Mouse (Mus musculus) retina, embryonic 14.5 days (tissue): Measurements from ENCODE around the gene Tnnt1.

Experiments
- DNase-seq: peaks from one replicate; pipeline ENCODE4 v3.0.0-alpha.2; 2015; ENCODE audit warnings: low spot score

The Tnnt1 gene

DNA sequence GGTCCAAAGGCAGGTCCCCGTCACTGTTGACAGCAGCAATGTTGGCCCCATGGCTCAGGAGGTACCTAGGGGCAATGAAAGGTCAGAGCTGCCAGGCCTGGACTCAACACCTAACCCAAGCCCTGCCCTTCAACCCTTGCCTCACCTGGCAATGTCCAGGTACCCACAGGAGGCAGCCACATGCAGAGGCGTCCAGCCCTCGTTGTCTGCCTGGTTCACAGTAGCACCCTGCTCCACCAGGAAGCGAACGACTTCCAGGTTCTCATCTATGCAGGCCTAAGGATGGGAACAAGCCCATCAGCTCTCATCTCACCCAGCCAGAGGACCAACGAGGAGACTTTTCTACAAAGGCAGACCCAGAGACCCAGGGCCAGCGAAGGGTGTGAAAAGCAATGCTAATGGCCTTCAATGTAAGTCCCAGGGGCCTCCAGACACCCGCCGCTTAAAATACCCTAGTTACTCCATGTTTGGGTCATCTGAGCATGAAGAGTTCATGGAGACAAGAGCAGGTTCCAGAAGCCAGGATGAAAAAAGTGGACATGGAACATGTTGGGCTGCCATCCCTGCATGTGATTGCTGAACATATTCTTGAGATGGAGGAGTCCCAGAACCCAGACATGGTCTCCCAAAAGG, 18.8 kb downstream of the Tnnt1 start:
- DNase-seq: no peak

DNA sequence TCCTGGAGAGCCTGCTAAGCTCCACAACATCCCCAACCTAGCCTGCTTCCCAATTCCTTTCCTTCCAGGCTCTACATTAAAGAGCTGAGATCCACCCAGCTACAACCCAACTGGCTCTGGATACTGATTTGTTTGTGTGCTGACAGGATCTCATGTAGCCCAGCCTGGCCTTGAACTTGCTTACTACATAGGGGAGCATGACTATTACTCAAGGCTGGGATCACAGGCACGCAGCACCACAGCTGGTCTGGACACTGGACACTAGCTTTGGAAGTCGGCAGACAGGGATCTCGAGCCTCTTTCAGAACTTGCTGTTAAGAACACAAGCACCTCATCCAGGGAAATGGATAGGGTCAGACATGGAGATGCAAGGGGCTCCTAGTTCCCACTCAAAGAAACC, 19.7 kb downstream of the Tnnt1 start:
- no peak for DNase-seq

DNA sequence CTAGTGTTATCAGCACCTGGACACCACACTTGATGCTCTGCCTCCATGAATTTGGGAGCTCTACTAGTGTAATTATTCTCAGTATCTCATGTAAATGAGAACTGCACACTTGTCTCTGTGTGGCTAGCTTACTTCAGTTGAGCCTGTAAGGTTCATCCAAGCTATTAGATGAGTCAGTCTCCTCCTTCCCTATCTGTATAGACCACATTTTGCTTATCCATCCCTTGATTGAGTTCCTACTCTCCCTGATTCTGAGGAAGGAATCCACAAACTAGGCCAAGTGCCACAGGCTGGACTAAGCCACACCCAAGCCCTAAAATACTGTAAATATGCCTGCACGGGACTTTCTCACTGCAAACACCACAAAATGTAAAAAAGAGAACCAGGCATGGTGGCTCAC, 22.2 kb downstream of the Tnnt1 start:
- DNase-seq: no peak

DNA sequence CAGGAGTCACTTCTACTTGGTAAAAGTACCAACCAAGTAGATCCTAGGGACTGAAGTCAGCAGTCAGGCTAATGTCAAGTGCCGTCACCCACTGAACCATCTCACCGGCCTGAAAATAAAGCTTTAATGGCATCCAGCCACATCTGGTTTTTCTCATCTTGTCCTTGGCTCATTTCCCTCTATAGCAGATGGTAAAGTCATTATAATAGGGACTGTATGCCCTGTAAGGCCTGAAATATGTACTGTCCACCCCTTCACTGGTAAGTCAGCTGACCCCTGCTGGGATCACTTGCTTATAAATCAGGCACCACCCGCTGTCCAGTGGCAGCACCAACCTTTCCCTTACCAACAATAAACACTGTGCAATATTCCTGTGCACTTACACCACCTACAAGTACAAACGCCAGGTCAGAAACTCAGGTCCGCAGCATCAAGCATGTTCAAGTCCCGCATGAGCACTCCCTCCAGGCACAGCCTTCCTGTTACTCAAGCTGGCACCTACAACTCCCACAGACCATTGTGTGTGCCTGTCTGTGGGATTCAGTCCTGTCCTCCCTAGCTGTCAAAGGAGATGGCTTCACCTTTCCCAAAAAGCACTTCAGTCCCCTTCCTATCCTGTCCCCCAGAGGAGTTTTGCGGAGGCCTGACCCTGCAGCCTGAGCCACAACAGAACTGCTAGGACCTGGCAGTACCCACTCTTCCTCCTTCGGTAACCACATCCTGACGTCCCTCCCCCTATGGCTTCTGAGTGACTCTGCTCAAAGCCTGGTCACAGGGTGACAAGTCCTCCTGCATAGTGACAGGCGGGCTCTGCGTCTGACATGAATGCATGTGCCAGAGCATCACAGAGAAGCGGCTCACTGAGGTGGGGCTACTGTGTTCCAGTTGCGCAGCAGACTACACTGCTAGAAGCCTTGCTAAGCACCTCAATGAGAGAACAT, 23.6 kb downstream of the Tnnt1 start:
- DNase-seq: no peak

DNA sequence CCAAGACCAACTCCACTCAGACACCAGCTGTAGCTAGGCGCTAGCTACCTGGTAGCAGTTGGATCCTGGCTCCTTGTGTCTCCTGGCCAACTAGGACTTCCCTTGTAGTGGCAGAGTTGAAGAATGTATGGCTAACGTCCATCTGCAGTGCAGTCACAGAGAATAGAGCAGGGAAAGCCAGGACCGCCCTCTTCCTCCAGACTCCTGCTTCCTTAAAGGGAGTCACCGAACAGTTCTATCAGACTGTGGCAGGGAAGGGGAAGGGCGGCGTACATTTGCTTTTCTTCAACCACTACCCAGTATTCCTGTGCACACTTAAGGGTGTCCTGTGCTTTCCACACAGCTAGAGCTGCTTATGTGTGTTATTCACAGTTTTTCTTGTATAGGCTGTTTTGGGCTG, 24.9 kb downstream of the Tnnt1 start:
- no peak for DNase-seq

DNA sequence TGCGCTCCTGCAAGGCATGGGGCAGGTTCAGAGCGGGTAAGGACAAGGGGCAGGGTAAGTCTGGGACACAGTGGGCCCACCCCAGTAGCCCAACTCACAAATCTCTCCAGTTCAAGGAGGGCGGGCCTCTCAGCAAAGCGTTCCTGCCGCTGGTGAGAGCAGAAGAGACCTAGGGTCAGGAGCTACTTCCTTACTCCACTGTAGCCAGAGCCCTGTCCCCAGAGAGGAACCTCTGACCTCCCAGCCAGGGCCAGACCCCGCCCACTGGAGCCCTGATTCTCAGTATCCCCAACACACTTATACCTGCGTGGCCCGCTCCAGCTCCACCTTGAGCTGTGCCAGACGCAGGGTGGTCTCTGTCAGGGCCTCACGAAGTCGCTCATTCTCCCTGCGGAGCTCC, 33.9 kb downstream of the Tnnt1 start:
- DNase-seq: no peak

DNA sequence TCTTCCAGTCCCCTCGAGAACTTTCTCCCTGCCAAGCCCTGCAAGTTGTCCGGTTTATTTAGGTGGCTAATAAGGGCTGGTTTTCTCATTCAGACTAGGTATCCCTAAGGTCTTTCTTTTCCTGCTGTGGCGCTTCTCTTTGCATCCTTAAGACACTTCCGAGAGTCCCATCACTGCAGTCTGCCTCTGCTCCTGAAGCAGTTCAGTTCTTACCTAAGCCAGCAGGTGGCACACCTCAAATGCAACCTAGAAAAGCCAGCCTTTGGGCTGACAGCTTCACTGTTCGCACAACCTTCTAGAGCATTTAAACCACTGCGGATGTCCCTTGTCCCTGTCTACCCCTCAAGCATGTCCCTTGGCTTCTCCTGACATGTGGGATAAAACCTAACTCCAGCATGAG, 36.5 kb downstream of the Tnnt1 start:
- DNase-seq: peak; percentile 68

DNA sequence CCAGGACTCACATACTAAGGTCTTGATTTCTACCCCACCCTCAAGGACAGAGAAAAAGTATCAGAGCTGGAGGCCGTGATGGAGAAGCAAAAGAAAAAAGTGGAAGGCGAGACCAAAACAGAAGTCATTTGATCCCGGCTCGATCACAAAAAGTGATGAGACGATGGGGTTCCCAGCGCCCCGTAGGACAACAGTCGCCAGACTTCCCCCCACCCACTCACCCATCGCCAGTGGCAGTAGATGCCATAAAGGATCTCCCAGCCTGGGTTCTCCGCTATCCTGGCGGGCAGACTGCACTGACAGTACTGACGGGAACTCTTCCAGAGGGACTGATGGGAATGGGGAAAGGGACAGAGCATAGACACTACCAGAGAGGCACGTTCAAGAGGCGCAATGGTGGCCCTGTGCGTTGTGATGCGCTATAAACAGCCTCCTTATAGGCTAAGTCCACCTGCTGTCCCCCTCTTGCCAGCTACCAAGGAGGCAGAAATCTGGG, 37.3 kb downstream of the Tnnt1 start:
- no peak for DNase-seq

DNA sequence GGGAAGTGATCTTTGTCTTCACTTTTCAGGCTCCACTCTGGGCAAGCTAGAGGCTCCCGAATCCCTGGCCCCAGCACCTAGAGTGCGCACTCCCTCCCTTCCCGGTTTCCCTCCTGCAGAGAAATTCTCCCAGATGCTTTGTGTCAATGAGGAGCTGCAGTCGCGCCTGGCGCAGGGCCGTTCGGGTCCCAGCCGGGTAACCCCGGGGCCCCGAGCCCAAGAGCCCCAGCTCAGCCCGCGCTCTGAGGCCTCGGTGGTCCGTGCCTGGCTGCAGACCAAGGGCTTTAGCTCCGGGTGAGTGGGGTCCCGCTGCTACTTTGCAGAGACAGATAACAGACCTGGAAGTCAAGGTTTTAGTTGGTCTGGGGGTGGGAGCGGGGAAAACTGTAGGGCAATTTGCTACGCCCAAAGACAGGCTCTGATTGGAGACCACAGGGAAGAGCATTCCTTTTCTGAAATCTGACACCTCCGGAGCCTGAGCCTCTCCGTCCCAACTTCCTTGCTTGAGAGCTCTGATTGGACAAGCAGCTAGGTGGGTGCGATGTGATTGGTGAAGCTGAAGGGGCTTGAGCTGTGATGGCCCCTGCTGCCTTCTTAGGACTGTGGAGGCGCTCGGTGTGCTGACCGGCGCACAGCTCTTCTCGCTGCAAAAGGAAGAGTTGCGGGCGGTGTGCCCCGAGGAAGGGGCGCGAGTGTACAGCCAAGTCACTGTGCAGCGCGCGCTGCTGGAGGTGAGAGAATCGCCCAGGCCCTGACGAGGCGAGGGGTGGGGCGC, 38.0 kb downstream of the Tnnt1 start:
- DNase-seq: peak; percentile 90

DNA sequence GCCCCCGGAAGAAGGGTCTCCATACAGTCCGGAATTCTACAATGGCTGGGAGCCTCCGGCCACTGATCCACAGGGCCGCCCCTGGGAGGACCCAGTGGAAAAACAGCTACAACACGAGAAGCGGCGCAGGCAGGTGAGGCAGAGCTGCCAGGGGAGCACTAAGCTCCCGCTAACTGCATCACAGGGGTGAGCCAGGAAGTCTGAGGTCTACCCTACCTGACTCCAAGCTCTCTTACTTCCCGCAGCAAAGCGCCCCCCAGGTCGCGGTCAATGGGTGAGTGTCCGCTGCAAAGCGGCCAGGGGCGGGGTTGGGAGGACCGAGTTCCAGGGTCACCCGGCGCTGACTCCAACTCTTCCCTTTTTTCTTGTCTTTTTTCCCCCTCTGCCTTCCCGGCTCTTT, 42.2 kb downstream of the Tnnt1 start:
- DNase-seq: no peak

DNA sequence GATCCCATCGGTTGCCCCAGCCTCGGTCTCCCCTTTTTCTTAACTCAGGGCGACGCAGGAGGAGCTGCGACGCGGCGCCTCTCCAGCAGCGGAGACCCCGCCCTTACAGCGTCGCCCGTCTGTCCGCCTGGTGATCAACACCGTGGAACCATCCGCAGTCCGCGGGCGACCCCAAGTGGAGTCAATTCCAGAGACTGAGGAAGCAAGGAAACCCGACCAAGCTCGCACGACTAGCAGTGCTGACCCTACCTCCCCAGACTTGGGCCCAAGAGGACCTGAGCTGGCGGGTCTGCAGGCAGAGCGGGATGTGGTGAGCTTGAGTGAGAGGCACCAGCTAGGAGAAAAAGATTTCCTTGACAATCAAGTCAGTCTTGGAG, 45.0 kb downstream of the Tnnt1 start:
- peak; percentile 83 for DNase-seq

DNA sequence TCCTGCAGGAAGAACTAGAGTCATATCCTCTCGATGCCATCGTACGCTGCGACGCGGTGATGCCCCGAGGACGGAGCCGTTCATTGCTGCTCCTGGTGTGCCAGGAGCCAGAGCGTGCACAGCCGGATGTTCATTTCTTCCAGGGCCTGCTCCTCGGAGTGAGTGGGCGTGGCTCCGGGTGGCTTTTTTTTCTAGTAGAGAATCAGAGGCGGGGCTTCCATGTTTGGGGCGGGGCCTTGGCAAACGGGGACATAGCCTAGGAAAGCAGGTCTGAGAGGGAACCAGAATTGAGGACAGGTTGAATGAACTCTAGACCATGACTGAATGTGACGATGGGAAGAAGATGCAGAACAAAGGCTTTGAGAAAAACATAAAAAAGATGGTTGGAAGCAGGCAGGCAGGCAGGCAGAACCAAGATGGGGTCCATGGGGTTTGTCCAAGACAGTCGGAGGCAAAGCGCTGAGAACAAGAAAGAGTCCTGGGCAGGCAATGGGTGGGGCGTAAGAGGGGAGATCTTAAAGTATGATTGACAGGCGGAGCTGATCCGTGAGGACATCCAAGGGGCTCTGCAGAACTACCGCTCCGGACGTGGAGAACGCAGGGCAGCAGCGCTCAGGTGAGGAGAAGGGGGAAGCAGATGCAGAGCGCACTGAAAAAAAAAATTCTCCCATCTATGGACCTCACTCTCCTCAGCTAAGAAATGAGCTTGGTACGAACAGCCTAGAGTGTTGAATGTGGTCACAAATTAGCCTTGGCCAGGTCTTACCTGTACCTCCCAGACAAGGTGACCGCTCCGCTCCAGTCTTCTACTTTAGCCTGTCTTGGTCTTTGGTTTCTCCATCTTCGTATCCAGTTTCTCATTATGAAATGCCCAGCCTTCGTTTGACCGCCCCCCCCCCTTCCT, 45.7 kb downstream of the Tnnt1 start:
- peak; percentile 77 for DNase-seq

DNA sequence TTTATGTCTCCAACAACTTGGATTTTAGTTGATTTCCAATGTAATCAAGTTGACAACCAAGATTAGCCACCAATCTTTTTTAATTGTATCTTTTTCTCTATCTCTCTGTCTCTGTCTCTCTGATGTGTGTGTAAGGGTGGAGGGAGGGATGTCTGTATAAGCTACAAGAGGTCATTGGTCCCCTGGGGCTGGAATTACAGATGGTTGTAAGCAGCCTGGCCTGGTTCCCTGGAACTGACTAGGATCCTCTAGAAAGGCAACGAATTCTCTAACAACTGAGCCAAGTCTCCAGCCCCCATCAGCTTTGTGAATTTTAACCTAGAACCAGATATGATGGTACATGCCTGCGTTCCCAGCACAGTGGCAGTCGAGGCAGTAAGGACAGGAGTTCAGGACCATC, 48.4 kb downstream of the Tnnt1 start:
- no peak for DNase-seq

DNA sequence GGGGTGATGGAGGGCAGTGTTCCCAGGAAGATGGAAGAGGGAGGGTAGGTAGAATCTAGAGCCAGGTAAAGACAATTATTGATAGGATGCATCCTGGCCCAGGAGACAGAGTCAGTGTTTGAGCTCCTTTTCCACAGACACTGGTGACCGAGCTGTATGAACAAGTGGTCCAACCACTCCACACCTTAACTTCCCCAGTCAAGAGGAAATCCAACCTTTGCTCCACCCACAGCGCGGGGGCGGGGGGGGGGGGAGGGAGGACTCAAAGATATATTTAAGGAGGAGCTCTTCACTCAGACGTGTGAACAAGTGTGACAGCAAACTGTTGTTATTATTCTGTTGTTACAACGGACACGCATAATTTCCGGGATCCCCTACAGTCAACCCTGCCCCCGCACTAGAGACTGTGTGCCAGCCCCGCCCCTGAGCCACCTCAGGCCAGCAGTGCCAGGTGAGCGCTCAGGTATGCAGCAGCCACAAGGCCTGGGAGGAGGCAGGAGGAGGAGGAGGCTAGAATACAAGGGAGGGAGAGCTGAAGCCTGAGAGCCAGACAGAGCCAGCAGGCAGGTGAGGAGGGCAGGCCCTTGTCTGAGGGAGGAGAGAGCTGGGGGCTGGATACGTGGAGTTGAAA, 51.9 kb downstream of the Tnnt1 start:
- DNase-seq: no peak

DNA sequence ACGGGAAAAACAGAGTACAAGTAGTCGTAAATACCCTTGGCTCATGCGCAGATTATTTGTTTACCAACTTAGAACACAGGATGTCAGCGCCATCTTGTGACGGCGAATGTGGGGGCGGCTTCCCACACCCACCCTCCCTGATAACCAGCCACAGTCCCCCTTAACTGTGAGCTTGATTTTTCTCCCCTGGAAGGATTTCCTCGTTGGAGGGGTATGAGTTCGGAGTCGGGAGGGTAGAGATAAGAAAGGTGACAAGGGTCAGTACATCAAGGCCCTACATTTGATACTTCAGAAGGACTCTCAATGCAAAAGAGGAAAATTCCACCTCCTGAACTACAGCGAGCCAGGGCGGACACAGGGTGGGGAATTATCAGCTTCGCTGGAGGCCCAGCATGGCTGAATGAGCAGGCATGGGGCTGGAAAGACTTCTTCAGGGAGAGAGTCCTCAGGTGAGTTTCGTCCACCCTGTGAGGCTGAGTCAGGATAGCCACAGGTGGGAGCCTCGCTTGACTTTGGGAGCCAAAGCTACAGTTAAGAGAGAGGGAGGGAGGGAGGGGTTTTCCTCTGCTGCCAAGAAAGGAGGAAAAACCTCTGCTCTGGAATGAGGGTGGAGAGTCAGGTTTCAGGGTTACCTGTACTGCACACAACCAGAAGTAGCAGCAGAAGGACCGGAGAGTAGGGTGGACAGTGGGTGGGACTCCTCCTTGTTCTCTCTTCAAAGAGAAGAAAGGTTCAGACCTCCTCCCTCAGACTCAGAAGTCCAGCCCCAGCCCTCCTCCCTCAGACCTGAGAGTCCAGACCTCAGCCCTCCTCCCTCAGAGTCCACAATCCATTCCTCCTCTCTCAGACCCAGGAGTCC, 55.4 kb downstream of the Tnnt1 start, which contains the start of gene Eps8l1:
Eps8l1 (plus strand) TSS at position 99 of the 859 bp plus-strand sequence.
- DNase-seq: no peak
